Mouse (Mus musculus) cerebral cortex, adult 2 months (tissue): ENCODE data around the gene Vmn1r33.

Experiments
- WGBS: fragments of 180-500 bp; shearing (Covaris S2); methylation state at CpG from one replicate; pipeline ENCODE4 v1.1.7; 2018; 5-methylcytosine and 5-hydroxymethylcytosine counted together

Vmn1r33 gene

DNA sequence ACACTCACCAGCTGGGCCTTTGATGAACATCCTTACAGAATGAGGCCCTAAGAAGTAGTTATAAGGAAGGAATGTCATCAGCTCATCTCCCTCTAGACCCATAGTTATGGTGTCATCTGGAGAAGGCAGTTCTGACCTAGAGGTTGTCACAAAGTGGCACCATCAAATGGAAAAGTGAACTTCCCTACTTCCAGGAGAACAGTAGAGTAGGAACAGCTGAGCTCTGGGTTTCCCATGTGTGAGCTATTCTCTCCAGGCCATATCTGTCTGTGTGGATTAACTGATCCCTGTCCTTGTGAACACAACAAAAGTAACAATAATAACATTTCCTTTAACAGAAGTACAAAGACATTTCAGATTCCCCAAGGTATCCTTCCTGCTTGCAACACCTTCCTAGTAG lies at the start of gene Vmn1r33:
TSS of gene Vmn1r33 (minus strand) at position 101 of the 400 bp plus-strand sequence.

DNA sequence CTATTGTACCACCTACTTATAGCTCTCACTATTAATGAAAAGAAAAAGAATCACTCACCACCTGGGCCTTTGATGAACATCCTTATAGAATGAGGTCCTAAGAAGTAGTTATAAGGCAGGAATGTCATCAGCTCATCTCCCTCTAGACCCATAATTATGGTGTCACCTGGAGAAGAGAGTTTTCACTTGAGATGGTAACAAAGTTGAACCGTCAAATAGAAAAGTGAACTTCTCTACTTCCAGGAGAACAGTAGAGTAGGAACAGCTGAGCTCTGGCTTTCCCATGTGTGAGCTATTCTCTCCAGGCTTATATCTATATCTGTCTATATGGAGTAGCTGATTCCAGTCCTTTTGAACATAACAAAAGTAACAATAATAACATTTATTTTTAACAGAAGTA lies 25.7 kb upstream of the Vmn1r33 start, which contains the start of gene Vmn1r34:
TSS of gene Vmn1r34 (minus strand) at position 101 of the 400 bp plus-strand sequence.
- WGBS = 87% methylated on average over 1 of the region's 1 CpGs
